8 mouse cellular contexts compared by ENCODE assay signal in the genomic region with DNA sequence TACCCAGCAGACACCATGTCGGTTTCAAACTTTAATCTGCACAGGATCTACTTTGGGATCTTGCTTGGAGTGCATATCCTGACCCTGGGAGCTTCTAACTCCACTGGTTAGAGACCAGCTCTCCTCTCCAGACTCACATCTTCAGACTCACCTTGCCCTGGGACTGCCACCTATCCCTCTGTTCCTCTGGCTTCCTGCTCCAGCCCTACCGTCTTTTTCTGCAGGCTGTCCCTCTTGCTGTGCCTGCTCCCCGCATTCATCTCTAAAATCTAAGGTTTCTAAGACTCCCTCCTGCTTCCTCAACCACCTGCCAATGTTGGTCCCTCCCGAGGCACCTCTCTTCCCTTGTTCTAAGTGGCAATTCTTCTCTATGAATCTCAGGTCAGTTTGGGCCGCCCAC.
DNase-seq lines count a peak whose midpoint lies in the region; ATAC-seq and TF ChIP-seq lines count a peak whose summit lies in the region.

No protein-coding gene starts in this region.

- 16% methylated on average over 5 of the region's 5 CpGs for WGBS in lung, embryonic 16.5 days
- 22% methylated on average over 5 of the region's 5 CpGs for WGBS in lung, adult 2 months
- 23% methylated on average over 5 of the region's 5 CpGs for WGBS in embryonic facial prominence, embryonic 10.5 days
- 19% methylated on average over 5 of the region's 5 CpGs for WGBS in stomach, embryonic 15.5 days

- TF ChIP-seq CTCF in lung, adult 2 months (IDR thresholded peaks at IDR 0.05; ENCODE audit: insufficient read depth, low read length), result no peak

- no peaks in the 10 kb centered on the region for H3K27me3 ChIP-seq in lung, embryonic 16.5 days (ENCODE audit: control insufficient read depth, insufficient read depth, low read depth, low read length)
- H3K27me3 ChIP-seq in embryonic facial prominence, embryonic 10.5 days (replicated peaks; ENCODE audit: low read depth, poor library complexity, severe bottlenecking), result no peaks in the 10 kb centered on the region
- no peaks in the 10 kb centered on the region for H3K27me3 ChIP-seq in stomach, embryonic 15.5 days (replicated peaks)

- peak; percentile 54 for ATAC-seq in lung, embryonic 16.5 days (ENCODE audit: low read depth)
- ATAC-seq in stomach, embryonic 15.5 days (ENCODE audit: insufficient read depth, low FRiP score, low read depth), result peak; percentile 47; the same call in 1 of the 2 replicates
- no peak for ATAC-seq in frontal cortex, adult (ENCODE audit: low TSS enrichment)
- ATAC-seq in inflammation-experienced regulatory T-cells, adult 6 months, result no peak

- H3K4me1 ChIP-seq in lung, embryonic 16.5 days (replicated peaks; ENCODE audit: control insufficient read depth, insufficient read depth, low read length), result peaks cover 9% of the 10 kb centered on the region
- no peaks in the 10 kb centered on the region; the same call in 1 of the 2 replicates for H3K4me1 ChIP-seq in lung, adult 2 months (ENCODE audit: control insufficient read depth, insufficient read depth, low read length)
- peaks cover 20% of the 10 kb centered on the region for H3K4me1 ChIP-seq in embryonic facial prominence, embryonic 10.5 days
- no peaks in the 10 kb centered on the region for H3K4me1 ChIP-seq in stomach, embryonic 15.5 days

- H3K9ac ChIP-seq in lung, embryonic 16.5 days (ENCODE audit: low read length), result no peak overlapping the region
- no peak overlapping the region for H3K9ac ChIP-seq in stomach, embryonic 15.5 days

- no peak for DNase-seq in lung, adult 2 months
- DNase-seq in embryonic facial prominence, embryonic 10.5 days (ENCODE audit: low spot score), result peak; percentile 75
- DNase-seq in kidney, adult 9 months, result peak; percentile 56
- DNase-seq in cerebellum, adult 9-10 months, result no peak

- no peaks in the 10 kb centered on the region for H3K9me3 ChIP-seq in lung, embryonic 16.5 days (ENCODE audit: control insufficient read depth, low read length)
- peaks cover 3% of the 10 kb centered on the region; the same call in 1 of the 2 replicates for H3K9me3 ChIP-seq in embryonic facial prominence, embryonic 10.5 days
- H3K9me3 ChIP-seq in stomach, embryonic 15.5 days, result no peaks in the 10 kb centered on the region

- H3K4me2 ChIP-seq in lung, embryonic 16.5 days (ENCODE audit: low read depth, low read length), result no peak overlapping the region
- H3K4me2 ChIP-seq in stomach, embryonic 15.5 days, result no peak overlapping the region

- TF ChIP-seq POLR2A in lung, adult 2 months (IDR thresholded peaks at IDR 0.05; ENCODE audit: borderline replicate concordance, extremely low read depth, low read depth, low read length), result no peak

- no peaks in the 10 kb centered on the region for H3K36me3 ChIP-seq in lung, embryonic 16.5 days (ENCODE audit: control insufficient read depth, insufficient read depth, low read length)
- no peaks in the 10 kb centered on the region for H3K36me3 ChIP-seq in embryonic facial prominence, embryonic 10.5 days (replicated peaks)
- no peaks in the 10 kb centered on the region for H3K36me3 ChIP-seq in stomach, embryonic 15.5 days

- H3K4me3 ChIP-seq in lung, embryonic 16.5 days (ENCODE audit: low read length), result no peak overlapping the region
- no peak overlapping the region for H3K4me3 ChIP-seq in lung, adult 2 months (replicated peaks; ENCODE audit: extremely low read depth, low read depth, low read length)
- H3K4me3 ChIP-seq in embryonic facial prominence, embryonic 10.5 days, result no peak overlapping the region
- H3K4me3 ChIP-seq in stomach, embryonic 15.5 days (replicated peaks), result no peak overlapping the region

- no peak overlapping the region for H3K27ac ChIP-seq in lung, embryonic 16.5 days (ENCODE audit: low read length)
- H3K27ac ChIP-seq in embryonic facial prominence, embryonic 10.5 days (replicated peaks), result peak overlapping the region; percentile 66; the same call in 1 of the 2 replicates
- H3K27ac ChIP-seq in stomach, embryonic 15.5 days, result no peak overlapping the region

Comparison
In these comparisons a context has a peak if more than half of its experiments do, and no peak if none do; other contexts are left out.
1. ATAC-seq: peak in lung, embryonic 16.5 days (single experiment) and stomach, embryonic 15.5 days (single experiment); none in frontal cortex, adult (single experiment) and inflammation-experienced regulatory T-cells, adult 6 months (single experiment).
2. DNase-seq: peak in embryonic facial prominence, embryonic 10.5 days (single experiment) and kidney, adult 9 months (single experiment); none in lung, adult 2 months (single experiment) and cerebellum, adult 9-10 months (single experiment).